Mouse (Mus musculus): ENCODE measurements around the gene Gcsam. TPM values are rescaled to one million over a fixed set of nuclear protein-coding genes. Genes with fewer than 3 reads are reported as not detected.
A peak's percentile ranks its signal among the peaks of the same experiment; 100 is the strongest.

The Gcsam gene
- total RNA-seq (2021) (under 1 TPM in 1 of 2 experiments, not detected in 1; 0.20 TPM), polyA plus RNA-seq (2012; rRNA removed) (0.12 TPM in 1 of 2 replicates, not detected in the other)
- long read RNA-seq: 0 reads

GRCm38 (mm10) chr16:45610267-45610666, at the start of gene Gcsam:
Gcsam (plus strand) TSS chr16:45610380.
- no peaks in the 10 kb centered on the region for H3K79me2 ChIP-seq (replicated peaks; ENCODE audit: control insufficient read depth, insufficient read depth, low read length)
- no peak within 1 kb of the TSS for H3K27ac ChIP-seq
- intact Hi-C loops (cut with DNase I): no loop called here
- DNase-seq: no peak
- no peak for TF ChIP-seq POLR2A (IDR thresholded peaks at IDR 0.05; ENCODE audit: insufficient read depth, low read depth, low read length)
- TF ChIP-seq EP300 (IDR thresholded peaks at IDR 0.05; ENCODE audit: insufficient read depth, low read depth, low read length): no peak
- no peak for TF ChIP-seq CTCF (IDR thresholded peaks at IDR 0.05)
- 63% methylated on average over 4 of the region's 4 CpGs for WGBS
- no peak within 1 kb of the TSS for H3K4me3 ChIP-seq
- no peaks in the 10 kb centered on the region for H3K36me3 ChIP-seq (ENCODE audit: control insufficient read depth, insufficient read depth, low read length)
- no peaks in the 10 kb centered on the region for H3K27me3 ChIP-seq (ENCODE audit: control insufficient read depth, insufficient read depth, low read length)
- H3K4me1 ChIP-seq (ENCODE audit: control insufficient read depth, insufficient read depth, low read length): peaks cover 3% of the 10 kb centered on the region
- no peak within 1 kb of the TSS for H3K9ac ChIP-seq (ENCODE audit: low read depth, low read length)

GRCm38 (mm10) chr16:45561747-45562146, 48.4 kb upstream of the Gcsam start:
- H3K4me3 ChIP-seq: no peak overlapping the region
- H3K79me2 ChIP-seq (replicated peaks; ENCODE audit: control insufficient read depth, insufficient read depth, low read length): no peaks in the 10 kb centered on the region
- WGBS: 29% methylated on average over 3 of the region's 3 CpGs
- no peak overlapping the region for H3K9ac ChIP-seq (ENCODE audit: low read depth, low read length)
- no peak overlapping the region for H3K27ac ChIP-seq
- H3K4me1 ChIP-seq (ENCODE audit: control insufficient read depth, insufficient read depth, low read length): no peaks in the 10 kb centered on the region
- no peak for DNase-seq
- no peaks in the 10 kb centered on the region for H3K27me3 ChIP-seq (ENCODE audit: control insufficient read depth, insufficient read depth, low read length)
- intact Hi-C loops (cut with DNase I): no loop called here
- no peaks in the 10 kb centered on the region for H3K36me3 ChIP-seq (ENCODE audit: control insufficient read depth, insufficient read depth, low read length)
- TF ChIP-seq CTCF (IDR thresholded peaks at IDR 0.05) (no peak), POLR2A (IDR thresholded peaks at IDR 0.05; ENCODE audit: insufficient read depth, low read depth, low read length) (no peak), EP300 (IDR thresholded peaks at IDR 0.05; ENCODE audit: insufficient read depth, low read depth, low read length) (no peak)

- DNase-seq: no peak
- no peak for TF ChIP-seq EP300 (IDR thresholded peaks at IDR 0.05; ENCODE audit: insufficient read depth, low read depth, low read length)
- TF ChIP-seq CTCF (IDR thresholded peaks at IDR 0.05): no peak
- no peak for TF ChIP-seq POLR2A (IDR thresholded peaks at IDR 0.05; ENCODE audit: insufficient read depth, low read depth, low read length)
- H3K27ac ChIP-seq: no peak overlapping the region
- no peaks in the 10 kb centered on the region for H3K79me2 ChIP-seq (replicated peaks; ENCODE audit: control insufficient read depth, insufficient read depth, low read length)
- no peak overlapping the region for H3K4me3 ChIP-seq
- no peaks in the 10 kb centered on the region for H3K36me3 ChIP-seq (ENCODE audit: control insufficient read depth, insufficient read depth, low read length)
- H3K4me1 ChIP-seq (ENCODE audit: control insufficient read depth, insufficient read depth, low read length): no peaks in the 10 kb centered on the region
- intact Hi-C loops (cut with DNase I): no loop called here
- no peak overlapping the region for H3K9ac ChIP-seq (ENCODE audit: low read depth, low read length)
- H3K27me3 ChIP-seq (ENCODE audit: control insufficient read depth, insufficient read depth, low read length): no peaks in the 10 kb centered on the region
- 36% methylated on average over 3 of the region's 3 CpGs for WGBS
Measured at GRCm38 (mm10) chr16:45572307-45572706, 37.9 kb upstream of the Gcsam start.

- no peak overlapping the region for H3K4me3 ChIP-seq
- no peak overlapping the region for H3K27ac ChIP-seq
- no peak overlapping the region for H3K9ac ChIP-seq (ENCODE audit: low read depth, low read length)
- H3K4me1 ChIP-seq (ENCODE audit: control insufficient read depth, insufficient read depth, low read length): no peaks in the 10 kb centered on the region
- H3K27me3 ChIP-seq (ENCODE audit: control insufficient read depth, insufficient read depth, low read length): no peaks in the 10 kb centered on the region
- intact Hi-C loops (cut with DNase I): no loop called here
- 57% methylated on average over 12 of the region's 12 CpGs for WGBS
- TF ChIP-seq CTCF (IDR thresholded peaks at IDR 0.05) (peak; percentile 7; the same call in 1 of the 2 replicates), EP300 (IDR thresholded peaks at IDR 0.05; ENCODE audit: insufficient read depth, low read depth, low read length) (no peak), POLR2A (IDR thresholded peaks at IDR 0.05; ENCODE audit: insufficient read depth, low read depth, low read length) (no peak)
- no peaks in the 10 kb centered on the region for H3K36me3 ChIP-seq (ENCODE audit: control insufficient read depth, insufficient read depth, low read length)
- no peak for DNase-seq
- H3K79me2 ChIP-seq (replicated peaks; ENCODE audit: control insufficient read depth, insufficient read depth, low read length): no peaks in the 10 kb centered on the region
Measured at GRCm38 (mm10) chr16:45579883-45580282, 30.3 kb upstream of the Gcsam start.

GRCm38 (mm10) chr16:45582512-45582911, 27.7 kb upstream of the Gcsam start:
- TF ChIP-seq CTCF (IDR thresholded peaks at IDR 0.05) (peak; percentile 55), POLR2A (IDR thresholded peaks at IDR 0.05; ENCODE audit: insufficient read depth, low read depth, low read length) (no peak)
- Histone ChIP-seq H3K9ac (ENCODE audit: low read depth, low read length) (no peak overlapping the region), H3K27me3 (ENCODE audit: control insufficient read depth, insufficient read depth, low read length) (no peaks in the 10 kb centered on the region), H3K4me1 (ENCODE audit: control insufficient read depth, insufficient read depth, low read length) (no peaks in the 10 kb centered on the region), H3K36me3 (ENCODE audit: control insufficient read depth, insufficient read depth, low read length) (no peaks in the 10 kb centered on the region), H3K79me2 (replicated peaks; ENCODE audit: control insufficient read depth, insufficient read depth, low read length) (no peaks in the 10 kb centered on the region), H3K27ac (no peak overlapping the region), H3K4me3 (no peak overlapping the region)
- intact Hi-C loops (cut with DNase I): no loop called here
- WGBS: 33% methylated on average over 2 of the region's 2 CpGs
- no peak for DNase-seq

GRCm38 (mm10) chr16:45593656-45594055, 16.5 kb upstream of the Gcsam start:
- no peaks in the 10 kb centered on the region for H3K27me3 ChIP-seq (ENCODE audit: control insufficient read depth, insufficient read depth, low read length)
- no peak overlapping the region for H3K27ac ChIP-seq
- no peak overlapping the region for H3K4me3 ChIP-seq
- no peak for DNase-seq
- H3K4me1 ChIP-seq (ENCODE audit: control insufficient read depth, insufficient read depth, low read length): no peaks in the 10 kb centered on the region
- no peak for TF ChIP-seq CTCF (IDR thresholded peaks at IDR 0.05)
- H3K79me2 ChIP-seq (replicated peaks; ENCODE audit: control insufficient read depth, insufficient read depth, low read length): no peaks in the 10 kb centered on the region
- 70% methylated on average over 1 of the region's 1 CpGs for WGBS
- intact Hi-C loops (cut with DNase I): no loop called here
- H3K9ac ChIP-seq (ENCODE audit: low read depth, low read length): no peak overlapping the region
- H3K36me3 ChIP-seq (ENCODE audit: control insufficient read depth, insufficient read depth, low read length): no peaks in the 10 kb centered on the region
